Mouse (Mus musculus): Measurements from ENCODE around the gene Tmem181a.
"Not testable (repeated sequence)": the region's sequence is repeated elsewhere in the genome, so short reads cannot be mapped to it uniquely, and the experiment has no call there.

GRCm38 (mm10) chr17:6305656-6306270 lies 49.1 kb downstream of the Tmem181a start:
- not testable (repeated sequence) for TF ChIP-seq CTCF, EP300 (IDR thresholded peaks at IDR 0.05; ENCODE audit: low read depth)
